Mouse (Mus musculus): Measurements from ENCODE around the gene Csmd2.

DNA sequence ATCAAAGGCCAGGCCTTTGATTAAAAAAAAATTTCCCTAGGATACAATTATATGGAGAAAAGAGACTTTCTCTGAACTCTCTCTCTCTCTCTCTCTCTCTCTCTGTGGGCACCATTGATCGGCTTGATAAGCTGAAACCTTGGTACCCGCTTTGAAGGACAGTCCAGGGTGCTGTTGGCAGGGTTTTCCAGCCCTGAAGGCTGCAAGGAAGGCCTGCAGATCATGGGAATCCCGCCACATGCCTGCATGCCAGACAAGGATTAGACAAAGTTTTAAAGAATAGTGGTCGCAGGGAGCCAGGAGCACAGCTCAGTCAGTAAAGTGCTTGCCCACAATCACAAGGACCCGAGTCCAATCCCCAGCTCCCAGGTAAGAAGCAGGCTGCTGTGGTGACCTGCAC lies 526.8 kb downstream of the Csmd2 start:
- TF ChIP-seq POLR2A (IDR thresholded peaks at IDR 0.05; ENCODE audit: low read depth, low read length), result no peak
- TF ChIP-seq CTCF (conservative IDR thresholded peaks at IDR 0.05; ENCODE audit: insufficient read depth, insufficient read length, low read depth, low read length), result no peak
